Mouse (Mus musculus) kidney, postnatal 10 days (tissue): ENCODE measurements at regions not wholly inside any gene's neighbourhood (a gene's known extent, or its start where the extent isn't known, plus 50 kb on each side); places are given as distances from the start of the nearest gene placed in this dataset.

ENCODE experiments used
- DNase-seq: peaks from one replicate; pipeline ENCODE4 v3.0.0; 2021; ENCODE audit warnings: mixed read lengths

DNA sequence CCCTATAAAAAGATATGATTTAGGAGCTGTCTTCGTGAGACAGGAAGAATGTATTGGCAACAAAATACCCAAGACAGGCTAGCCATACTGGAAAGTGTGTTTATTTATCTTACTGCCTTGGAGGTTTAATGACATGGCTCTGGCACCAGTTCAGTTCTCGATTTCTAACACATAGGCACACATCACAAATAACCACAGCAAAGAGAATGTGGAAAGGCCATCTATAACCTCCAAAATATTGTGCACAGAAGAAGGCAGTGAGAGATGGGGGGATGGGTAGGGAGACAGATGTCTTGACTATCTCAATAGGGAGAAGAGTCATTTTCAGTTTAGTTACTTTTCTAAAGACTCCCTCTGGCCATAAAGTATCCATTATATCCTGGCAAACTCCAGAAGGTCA is 90.5 kb downstream of the Minar1 start:
- DNase-seq, result no peak

- DNase-seq, result no peak
These were observed 98.8 kb downstream of the Minar1 start for GRCm38 (mm10) chr9:89524137-89524536.

DNA sequence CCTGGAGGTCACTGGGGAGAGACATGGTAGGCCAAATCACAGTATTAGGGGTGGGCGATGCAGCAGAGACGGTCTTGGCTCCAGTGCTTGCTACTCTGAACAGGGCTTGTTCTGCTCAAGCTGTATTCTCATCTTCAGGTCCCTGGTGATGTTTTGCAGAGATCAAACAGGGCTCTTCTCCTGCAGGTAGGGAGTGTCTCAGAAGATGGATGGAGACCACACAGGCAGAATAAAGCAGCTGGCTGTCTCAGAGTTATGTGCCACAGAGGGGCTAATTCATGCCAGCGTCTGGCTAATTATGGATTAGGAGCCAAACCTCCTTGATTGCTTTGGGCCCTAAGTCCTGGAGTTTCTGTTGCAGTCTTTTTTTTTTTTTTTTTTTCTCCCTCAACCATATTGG is 99.2 kb downstream of the Minar1 start:
- no peak for DNase-seq

GRCm38 (mm10) chr9:89508407-89509101 is 114.4 kb downstream of the Minar1 start:
- DNase-seq, result no peak

DNA sequence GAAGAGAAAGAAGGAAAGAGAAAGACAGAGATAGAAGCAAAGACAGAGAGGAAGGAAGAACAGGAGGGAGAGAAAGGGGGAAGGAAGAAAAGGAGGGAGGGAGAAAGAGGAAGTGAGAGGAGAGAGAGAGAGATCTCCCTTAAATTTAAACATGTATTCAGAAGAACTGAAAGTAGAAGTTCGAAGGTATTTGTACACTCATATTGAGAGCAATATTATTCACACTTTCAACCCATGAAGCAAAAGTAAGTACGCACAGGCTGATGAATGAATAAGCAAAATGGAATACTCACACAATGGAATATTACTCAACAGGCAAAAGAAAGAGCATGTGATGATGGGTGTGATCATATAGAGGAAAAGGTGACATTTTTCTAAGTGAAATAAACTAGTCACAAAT is 120.8 kb downstream of the Minar1 start:
- DNase-seq, result no peak

GRCm38 (mm10) chr9:89497399-89497749 is 125.6 kb downstream of the Minar1 start:
- no peak for DNase-seq

GRCm38 (mm10) chr9:89496729-89497398 is 126.1 kb downstream of the Minar1 start:
- no peak for DNase-seq

GRCm38 (mm10) chr9:89487601-89488000 is 135.3 kb downstream of the Minar1 start:
- no peak for DNase-seq

DNA sequence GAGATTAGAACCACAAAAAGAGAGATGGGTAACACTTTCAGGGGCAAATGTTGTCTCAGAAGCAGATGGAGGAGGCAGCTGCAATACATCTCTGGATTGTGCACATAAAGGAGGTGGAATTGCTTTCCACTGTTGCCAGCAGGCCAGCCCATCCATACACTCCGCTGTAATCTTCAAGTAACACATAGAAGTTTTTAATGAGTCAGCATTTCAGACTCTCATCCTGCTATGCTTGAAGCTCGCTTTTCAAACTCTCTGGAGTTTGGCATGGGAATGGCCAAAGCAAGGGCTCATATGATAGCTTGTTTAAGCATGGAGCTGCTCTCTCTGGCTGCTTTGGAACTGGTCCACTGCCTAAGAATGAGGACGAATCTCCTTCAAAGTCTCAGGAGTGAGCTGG is 143.5 kb downstream of the Minar1 start:
- DNase-seq, result no peak

- peak; percentile 49 for DNase-seq
These were observed 161.7 kb downstream of the Minar1 start for GRCm38 (mm10) chr9:89461190-89461589.

GRCm38 (mm10) chr9:89456666-89457065 is 166.3 kb downstream of the Minar1 start:
- peak; percentile 5 for DNase-seq

GRCm38 (mm10) chr9:89449656-89450055 is 173.3 kb downstream of the Minar1 start:
- DNase-seq, result peak; percentile 45
